Mouse (Mus musculus): ENCODE results near the gene Gm4064. TPM values are rescaled to one million over a fixed set of nuclear protein-coding genes. Genes with fewer than 3 reads are reported as not detected.
"Not testable (repeated sequence)": the region's sequence is repeated elsewhere in the genome, so short reads cannot be mapped to it uniquely, and the experiment has no call there.

The Gm4064 gene
- not detected in 2 replicates for polyA plus RNA-seq (2012; rRNA removed)

- not testable (repeated sequence) for H3K4me3 ChIP-seq (ENCODE audit: low read depth, low read length); H3K4me1 ChIP-seq (ENCODE audit: control insufficient read depth, insufficient read depth, insufficient read length, low read length); H3K27ac ChIP-seq (ENCODE audit: insufficient read depth, low read depth, low read length); H3K36me3 ChIP-seq (ENCODE audit: control insufficient read depth, insufficient read depth, low read length); H3K27me3 ChIP-seq (ENCODE audit: control insufficient read depth, insufficient read depth, low read length)
- WGBS, result no CpG with 5 or more reads among the region's 8 CpGs
These were observed at the start of gene Gm4064 for GRCm38 (mm10) chrY:2796105-2796504. Gene Gm4064, minus strand, starts transcription at chrY:2796205.

GRCm38 (mm10) chrY:2830380-2830779 lies 34.4 kb upstream of the Gm4064 start, which contains the start of the genes Rbmy and Gm10256:
Gene Rbmy, plus strand, starts transcription at chrY:2830680.
Gene Gm10256, plus strand, starts transcription at chrY:2830699.
- not testable (repeated sequence) for H3K4me3 ChIP-seq (ENCODE audit: low read depth, low read length); H3K4me1 ChIP-seq (ENCODE audit: control insufficient read depth, insufficient read depth, insufficient read length, low read length); H3K27ac ChIP-seq (ENCODE audit: insufficient read depth, low read depth, low read length); H3K27me3 ChIP-seq (ENCODE audit: control insufficient read depth, insufficient read depth, low read length); H3K36me3 ChIP-seq (ENCODE audit: control insufficient read depth, insufficient read depth, low read length)
- WGBS, result no CpG with 5 or more reads among the region's 9 CpGs

Other genes with a start within 250 kb of the Gm4064 start
- not detected in 2 replicates for gene H2al2c, start 197.1 kb downstream of the Gm4064 start, polyA plus RNA-seq (2012; rRNA removed)
- gene Sry, start 132.5 kb downstream of the Gm4064 start, polyA plus RNA-seq (2012; rRNA removed), result not detected in 2 replicates
- gene H2al2b, start 75.5 kb downstream of the Gm4064 start, polyA plus RNA-seq (2012; rRNA removed), result not detected in 2 replicates
- not detected in 2 replicates for gene Rbmy, start 34.5 kb upstream of the Gm4064 start, polyA plus RNA-seq (2012; rRNA removed)
- gene Gm10256, start 34.5 kb upstream of the Gm4064 start, polyA plus RNA-seq (2012; rRNA removed), result not detected in 2 replicates
- not detected in 2 replicates for gene Gm10352, start 104.8 kb upstream of the Gm4064 start, polyA plus RNA-seq (2012; rRNA removed)
- not detected in 2 replicates for gene Gm29289, start 136.4 kb upstream of the Gm4064 start, polyA plus RNA-seq (2012; rRNA removed)

Measured in small intestine, adult 2 months (tissue).